Mouse (Mus musculus) brain, embryonic 14.5 days (tissue): ENCODE measurements around the gene Map3k7cl.

ENCODE experiments used
- CTCF ChIP-seq: fragments of 200-500 bp; IDR thresholded peaks from 2 replicates; pipeline ENCODE4 v1.5.1; 2012; ENCODE audit warnings: inconsistent platforms, mild to moderate bottlenecking, moderate library complexity, borderline replicate concordance; ENCODE audit not compliant: insufficient read depth, insufficient read length; ENCODE audit errors: extremely low read depth
- POLR2A ChIP-seq: fragments of 200-500 bp; IDR thresholded peaks from 2 replicates; pipeline ENCODE4 v1.6.1; 2012; ENCODE audit warnings: mild to moderate bottlenecking, inconsistent platforms, borderline replicate concordance; ENCODE audit not compliant: poor library complexity, insufficient read depth, insufficient read length, severe bottlenecking; ENCODE audit errors: extremely low read depth

DNA sequence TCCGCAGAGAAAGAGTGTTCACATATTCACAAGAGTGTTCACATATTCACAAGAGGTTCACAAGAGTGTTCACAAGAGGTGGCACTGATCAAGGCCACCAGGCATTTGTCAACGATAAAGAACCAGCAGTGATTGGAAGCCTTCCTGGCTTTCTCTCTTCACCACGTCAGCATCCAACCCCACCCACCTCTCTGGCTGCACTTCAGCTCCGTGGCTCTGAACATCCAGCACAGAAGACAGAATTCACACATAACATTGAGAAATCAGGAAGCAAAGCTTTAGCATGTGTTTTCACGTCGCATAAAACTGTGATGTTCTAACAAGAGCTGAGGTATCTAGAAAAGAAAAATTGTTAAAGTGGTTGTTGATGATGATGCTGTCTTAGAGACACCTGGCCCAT is 10.4 kb downstream of the Map3k7cl start:
- TF ChIP-seq CTCF: no peak
- TF ChIP-seq POLR2A: no peak
